Mouse (Mus musculus): Measurements from ENCODE around the gene Gars.

Gene Gars

DNA sequence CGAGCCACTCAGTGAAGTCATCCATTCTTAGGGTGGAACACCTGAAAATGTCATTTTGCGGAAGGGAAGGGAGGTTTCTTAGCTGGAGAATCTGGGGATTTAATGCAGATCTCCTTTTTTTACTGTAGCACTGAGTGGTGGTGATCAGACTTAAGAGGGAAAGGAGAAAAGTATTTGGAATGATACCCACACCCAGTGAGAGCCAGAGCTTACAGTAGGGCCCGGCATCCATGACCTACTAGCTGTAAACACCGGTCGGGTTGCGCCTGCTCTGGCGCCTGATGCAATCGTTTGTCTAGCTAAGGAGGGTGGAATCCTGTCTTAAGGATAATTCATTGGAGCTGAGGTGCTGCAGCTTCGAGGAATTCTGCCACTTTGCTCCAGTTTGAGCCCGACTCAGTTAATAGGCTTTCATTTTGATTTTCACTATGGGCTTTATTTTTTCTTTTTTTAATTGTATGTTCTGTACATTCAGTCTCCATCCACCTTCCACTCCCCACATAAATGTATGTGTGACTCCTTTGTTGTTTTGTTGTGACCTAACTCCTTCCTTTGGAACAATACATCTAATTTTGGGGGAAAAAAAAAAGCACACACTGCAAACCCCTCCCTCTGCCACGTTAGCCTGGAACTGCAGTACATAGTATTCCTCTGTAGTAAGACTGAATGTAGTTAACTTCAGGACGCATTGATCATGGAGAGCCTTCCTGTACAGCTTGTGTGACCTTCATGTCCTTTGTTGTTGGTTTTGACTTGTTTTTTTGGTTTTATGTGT is 1.1 kb downstream of the Gars start:
- no peak for DNase-seq (ENCODE audit: low spot score in 2 of 2)

DNA sequence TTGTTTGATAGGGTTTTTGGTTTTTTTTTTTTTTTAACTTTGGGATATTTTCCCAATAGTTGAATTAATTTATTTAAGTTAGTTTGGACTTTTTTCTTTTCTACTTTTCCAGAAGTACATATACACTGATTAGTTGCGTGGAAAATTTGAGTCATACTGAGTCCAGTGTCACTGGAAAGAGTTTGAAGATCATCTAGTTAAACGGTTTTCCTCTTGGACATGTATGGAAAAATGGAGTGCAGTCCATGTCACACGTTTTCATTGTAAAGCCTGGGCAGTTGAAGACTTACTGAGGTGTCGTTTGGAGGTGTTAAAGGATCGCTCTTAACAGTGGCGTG is 1.6 kb downstream of the Gars start:
- DNase-seq (ENCODE audit: low spot score in 2 of 2) = no peak

DNA sequence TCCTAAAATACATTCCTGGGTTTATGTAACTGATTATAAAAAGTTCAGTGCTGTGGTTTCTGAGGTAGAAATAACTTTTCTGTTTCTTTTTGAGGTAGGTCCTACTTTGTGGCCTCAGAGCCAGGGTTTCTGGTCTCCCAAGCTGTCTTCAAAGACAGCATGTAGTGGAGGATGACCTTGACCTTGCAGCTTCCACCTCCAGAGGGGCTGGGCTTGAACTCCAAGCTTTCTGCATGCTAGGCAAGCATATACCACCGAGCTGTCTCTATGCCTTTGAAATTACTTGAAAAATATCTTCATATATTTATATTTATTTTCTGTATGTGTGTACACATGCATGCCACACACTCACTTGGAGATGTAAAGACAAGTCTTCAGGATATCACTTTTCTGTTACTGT is 2.2 kb downstream of the Gars start:
- DNase-seq (ENCODE audit: low spot score in 2 of 2) = no peak

DNA sequence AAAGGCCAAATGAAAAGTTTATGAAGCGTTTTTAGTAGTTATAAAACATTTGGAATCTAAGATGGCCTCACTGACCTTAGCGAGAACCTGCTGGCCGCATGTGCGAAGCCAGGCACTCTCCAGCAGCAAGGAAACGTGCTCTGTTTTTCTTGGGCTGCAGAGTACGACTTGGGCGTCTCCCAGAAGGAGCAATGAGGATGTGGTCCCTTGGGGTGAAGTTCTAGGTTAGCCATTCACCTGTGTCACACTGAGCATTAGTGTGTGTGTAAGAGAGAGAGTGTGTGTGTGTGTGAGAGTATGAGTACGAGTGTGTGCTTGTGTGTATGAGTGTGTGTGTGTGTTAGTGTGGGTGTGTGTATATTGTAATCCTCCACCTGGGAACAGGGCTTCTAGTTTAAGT is 5.4 kb downstream of the Gars start:
- no peak for DNase-seq (ENCODE audit: low spot score in 2 of 2)

DNA sequence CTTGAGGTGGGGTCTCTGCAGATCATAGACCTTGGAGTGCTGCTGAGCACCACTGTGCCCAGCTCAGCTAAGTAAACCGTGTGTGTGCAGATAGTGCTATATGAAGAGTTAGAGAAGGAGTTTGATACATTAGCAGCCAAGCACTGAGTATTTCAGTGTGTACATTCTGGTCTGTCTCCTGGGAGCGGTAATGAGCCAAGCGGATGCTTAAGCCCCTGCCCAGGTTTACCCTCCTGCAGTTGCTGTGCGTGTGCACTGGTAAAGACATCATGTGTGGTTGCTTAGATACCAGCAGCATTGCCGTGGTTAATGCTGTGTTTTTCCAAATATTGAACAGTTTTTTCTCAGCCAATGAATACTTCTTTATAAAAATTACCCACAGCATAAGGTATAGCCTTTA is 6.7 kb downstream of the Gars start:
- DNase-seq (ENCODE audit: low spot score in 2 of 2) = no peak

DNA sequence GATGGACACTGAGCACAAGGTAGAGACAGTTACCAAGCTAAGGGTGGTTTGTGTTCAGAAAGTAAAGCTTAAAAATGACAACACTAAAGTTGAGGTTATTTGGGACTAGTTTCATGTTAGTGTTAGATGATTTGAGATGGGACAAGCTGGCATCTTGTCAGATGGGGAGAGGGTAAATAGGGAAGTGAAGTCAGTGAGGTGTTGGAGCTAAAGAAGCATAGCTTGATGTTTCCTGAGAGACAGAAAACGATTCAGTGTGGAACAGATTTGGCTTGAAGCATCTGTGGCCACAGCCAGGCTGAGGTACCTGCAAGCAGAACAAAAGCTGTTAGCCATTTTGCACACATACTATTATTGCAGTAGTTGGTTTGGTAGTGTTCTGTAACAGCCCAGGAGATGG is 7.5 kb downstream of the Gars start:
- DNase-seq (ENCODE audit: low spot score in 2 of 2) = no peak

DNA sequence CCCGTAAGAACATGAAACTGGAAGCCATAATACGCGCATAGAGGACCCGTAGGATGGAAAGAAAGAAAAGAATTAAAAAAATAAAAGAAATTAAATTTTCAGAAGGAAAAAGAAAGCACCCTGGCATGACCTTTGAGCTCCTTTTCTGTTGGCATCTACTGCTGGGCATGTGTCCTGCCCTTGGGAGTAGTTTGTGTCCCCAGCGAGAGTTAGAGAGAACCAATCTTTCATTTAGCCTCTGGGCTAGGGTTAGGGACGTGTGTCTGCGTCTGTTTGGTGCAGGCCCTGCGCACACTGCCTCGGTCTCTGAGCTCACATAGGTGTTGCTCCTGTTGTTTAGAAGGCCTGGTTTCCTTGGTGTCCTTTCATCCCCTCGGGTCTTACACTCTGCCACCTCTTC is 11.4 kb downstream of the Gars start:
- no peak for DNase-seq (ENCODE audit: low spot score in 2 of 2)

DNA sequence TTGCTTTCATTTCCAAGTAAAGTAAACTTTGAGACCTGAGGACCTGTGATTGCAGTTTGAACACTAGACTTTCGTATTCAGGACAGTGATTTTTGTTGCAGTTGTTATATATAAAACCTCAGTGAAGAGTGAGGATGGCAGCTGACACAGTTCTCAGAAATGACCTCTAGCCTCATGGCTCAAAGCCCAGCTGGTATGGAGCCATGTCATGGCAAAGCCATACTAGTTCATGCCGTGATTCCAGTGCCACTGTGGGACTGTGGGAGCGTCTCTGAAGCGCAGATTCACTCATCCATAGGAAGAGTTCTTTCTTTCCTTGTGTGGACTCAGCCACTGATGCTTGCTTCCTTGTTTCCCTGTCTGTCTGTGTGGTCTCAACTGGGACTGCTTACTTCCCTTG is 16.7 kb downstream of the Gars start:
- no peak for DNase-seq (ENCODE audit: low spot score in 2 of 2)

DNA sequence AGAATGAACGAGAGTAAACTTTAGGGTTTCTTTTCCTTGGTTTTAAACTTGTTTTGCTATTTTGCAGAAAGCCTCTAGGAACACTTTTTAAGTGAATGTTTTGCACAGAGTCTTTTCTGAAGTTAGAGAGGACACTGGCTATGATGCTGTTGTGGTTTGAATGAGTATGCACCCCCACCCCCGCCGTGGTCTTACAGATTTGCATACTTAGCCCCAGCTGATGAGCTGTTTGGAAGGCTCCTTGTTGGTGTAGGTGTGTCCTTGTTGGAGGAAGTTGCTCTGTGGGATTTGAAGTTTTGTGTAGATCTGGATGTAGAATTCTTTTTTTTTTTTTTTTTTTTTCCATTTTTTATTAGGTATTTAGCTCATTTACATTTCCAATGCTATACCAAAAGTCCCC is 19.6 kb downstream of the Gars start:
- no peak for DNase-seq (ENCODE audit: low spot score in 2 of 2)

DNA sequence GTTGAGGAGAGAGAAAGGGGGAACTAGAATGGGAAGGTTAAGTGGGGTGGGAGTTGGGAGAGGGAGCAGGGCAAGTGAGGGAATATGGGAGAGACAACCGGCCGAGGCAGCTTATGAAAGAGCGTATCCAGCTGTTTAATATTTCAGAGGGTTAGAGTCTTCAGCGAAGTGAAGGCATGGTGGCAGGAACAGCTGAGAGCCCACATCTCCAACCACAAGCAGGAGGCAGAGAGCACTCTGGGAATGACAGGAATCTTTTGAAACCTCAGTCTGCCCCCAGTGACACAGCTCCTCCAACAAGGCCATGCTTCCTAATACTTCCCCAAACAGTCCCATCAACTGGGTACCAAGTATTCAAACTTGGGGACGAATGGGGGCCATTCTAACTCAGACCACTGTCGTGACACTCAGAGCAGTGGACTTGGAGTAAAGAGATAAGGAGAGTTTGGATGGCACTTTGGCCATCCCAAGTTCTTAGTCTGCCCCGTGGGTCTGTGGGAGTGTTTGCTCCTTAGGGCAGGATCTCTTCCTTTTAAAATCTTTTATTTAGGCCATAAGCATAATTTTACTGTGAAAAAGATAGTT is 22.5 kb downstream of the Gars start:
- DNase-seq (ENCODE audit: low spot score in 2 of 2) = no peak

DNA sequence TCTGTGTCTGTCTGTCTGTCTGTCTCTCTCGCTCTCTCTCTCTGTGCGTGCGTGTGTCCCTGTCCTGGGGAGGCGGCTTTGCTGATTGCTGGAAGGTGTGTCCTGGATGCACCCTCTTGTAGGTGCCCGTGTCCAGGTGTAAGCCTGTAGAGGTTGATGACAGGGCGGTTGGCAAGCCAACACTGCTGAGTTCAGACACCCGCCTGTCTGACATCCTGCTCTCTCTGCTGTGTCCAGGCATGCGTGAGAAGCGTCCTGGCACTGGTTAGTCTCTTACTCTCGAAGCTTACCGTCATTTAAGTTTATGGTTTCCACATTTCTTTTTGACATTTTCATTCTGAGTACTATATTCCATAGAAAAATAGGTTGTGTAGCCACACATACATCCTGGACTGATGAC is 23.5 kb downstream of the Gars start:
- DNase-seq (ENCODE audit: low spot score in 2 of 2) = no peak

DNA sequence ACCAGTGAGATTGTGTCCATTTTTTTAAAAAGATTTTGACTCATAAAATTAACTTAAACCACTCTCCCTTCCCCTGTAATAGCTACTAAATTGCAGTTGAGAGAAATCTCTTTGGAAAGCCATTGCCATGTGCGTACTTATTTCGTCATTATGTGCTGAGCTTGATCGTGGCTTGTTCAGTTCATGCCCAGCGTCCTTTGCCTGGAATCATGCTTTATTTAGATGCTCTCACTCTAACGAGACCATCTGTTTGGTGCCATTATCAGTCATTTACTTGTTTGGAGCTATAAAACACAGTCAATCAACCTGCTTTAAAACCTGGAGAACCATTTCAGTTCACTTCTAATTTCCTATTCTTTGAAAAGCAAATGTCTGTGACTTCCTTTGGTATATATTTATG is 24.4 kb downstream of the Gars start:
- no peak for DNase-seq (ENCODE audit: low spot score in 2 of 2)

DNA sequence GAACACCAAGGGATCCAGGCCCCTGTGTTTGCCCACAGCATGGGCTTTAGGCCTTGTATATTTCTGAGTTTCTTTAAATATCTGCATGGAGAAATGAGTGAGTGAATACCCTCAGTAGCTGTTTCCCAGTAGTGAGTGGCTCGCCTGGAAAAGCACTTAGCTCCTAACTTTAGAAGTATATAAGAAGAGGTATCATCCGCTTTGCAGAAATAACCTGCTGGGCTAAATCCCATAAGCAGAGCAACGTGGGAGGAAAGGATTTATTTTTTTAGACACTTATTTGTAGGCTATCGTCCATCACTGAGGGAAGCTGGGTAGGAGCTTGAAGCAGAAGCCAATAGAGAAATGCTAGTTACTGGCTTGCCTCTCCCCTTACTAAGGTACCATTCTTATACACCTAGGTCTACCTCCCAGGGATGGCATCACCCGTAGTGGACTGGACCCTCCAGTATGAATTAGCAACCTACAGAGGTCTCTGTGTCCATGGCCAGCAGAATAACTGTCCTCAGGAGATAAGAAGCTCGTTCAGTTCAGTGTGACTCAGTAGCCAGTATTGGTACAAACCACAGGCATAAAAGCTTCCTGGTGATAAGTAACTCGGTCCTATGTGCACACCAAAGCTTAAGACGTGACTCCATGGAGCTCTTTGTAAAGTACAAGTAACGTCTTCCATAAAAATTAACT is 26.1 kb downstream of the Gars start:
- no peak for DNase-seq (ENCODE audit: low spot score in 2 of 2)

DNA sequence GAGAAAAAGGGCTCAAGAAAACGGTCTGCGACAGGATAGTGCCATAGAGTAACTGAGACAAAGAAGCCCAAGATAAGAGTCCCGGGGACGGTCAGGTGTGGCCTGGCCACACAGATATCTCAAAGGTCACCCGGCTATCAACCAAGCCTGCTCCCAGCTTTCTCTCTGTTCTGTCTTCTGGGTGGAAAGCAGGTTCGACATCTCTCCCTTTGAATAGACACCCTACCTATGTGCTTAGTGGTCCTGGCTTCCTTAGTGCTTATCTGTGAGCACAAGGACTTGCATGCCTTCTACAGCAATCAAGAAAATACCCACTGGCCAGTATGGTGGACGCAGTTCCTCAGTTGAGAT is 26.6 kb downstream of the Gars start:
- no peak for DNase-seq (ENCODE audit: low spot score in 2 of 2)

DNA sequence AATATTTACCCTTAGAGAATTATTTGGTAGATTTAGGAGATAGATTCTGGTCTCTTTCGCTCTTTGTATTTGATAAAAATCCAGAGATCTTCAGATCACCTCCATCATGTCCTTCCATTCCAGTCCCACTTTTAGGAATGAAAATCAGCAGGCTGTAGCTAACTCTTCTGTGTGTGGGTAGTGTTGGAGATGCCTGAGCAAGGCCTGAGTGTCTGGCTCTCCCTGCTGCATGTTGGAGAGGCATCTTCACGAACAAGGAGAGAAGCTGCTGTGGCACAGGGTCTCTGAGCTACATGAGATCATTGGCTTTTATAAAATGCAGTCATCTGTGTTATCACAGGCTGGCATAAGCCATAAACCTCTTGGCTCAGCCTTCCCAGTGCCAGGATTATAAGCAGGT is 28.1 kb downstream of the Gars start:
- no peak for DNase-seq (ENCODE audit: low spot score in 2 of 2)

DNA sequence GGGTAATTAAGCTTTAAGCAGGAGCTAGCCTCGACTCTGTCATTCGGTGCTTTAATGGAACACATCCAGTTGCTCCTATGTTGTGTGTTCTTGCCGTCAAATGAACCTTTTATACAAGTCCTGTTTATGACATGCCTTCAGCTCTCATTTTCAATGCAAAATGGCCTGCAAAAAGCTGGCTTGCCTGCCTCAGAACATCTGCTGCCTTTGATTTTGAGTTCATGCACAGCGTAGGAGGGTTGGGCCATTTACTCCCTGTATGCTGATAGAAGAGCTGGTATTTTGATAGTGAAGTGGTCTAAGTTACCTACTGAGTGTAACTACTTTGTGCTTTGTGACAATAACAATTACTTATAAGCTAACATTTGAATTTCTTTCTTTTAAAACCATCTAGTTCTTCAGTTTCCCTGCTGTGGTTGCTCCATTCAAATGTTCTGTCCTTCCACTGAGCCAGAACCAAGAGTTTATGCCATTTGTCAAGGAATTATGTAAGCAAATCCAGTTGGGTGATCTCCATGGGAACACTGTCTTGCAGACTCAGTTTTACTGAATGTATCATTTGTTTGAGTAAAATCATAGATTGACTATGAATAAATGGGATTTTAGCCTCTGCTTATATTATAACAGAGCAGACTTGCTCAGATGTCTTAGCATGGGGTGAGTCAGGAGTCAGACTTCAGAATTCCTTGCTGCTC is 38.9 kb downstream of the Gars start:
- no peak for DNase-seq (ENCODE audit: low spot score in 2 of 2)

DNA sequence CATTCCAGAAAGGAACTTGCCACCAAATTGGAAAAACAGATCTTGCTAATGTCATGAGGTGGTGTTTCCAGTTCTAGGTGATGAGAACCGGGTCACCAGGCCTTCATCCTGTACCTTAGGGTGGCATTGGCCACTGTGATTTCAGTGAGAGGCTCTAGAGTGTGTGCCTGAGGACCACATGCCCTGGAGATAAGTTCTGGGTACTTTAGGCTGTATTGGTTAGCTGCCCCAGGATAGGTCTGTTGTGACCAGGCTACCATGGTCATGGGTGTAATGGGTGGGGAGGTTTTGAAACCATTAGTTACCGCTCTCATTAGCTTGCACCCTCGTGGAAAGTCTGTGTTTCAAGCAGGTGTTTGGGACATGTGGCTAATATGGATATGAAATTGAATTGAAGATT is 43.6 kb downstream of the Gars start:
- DNase-seq (ENCODE audit: low spot score in 2 of 2) = no peak

DNA sequence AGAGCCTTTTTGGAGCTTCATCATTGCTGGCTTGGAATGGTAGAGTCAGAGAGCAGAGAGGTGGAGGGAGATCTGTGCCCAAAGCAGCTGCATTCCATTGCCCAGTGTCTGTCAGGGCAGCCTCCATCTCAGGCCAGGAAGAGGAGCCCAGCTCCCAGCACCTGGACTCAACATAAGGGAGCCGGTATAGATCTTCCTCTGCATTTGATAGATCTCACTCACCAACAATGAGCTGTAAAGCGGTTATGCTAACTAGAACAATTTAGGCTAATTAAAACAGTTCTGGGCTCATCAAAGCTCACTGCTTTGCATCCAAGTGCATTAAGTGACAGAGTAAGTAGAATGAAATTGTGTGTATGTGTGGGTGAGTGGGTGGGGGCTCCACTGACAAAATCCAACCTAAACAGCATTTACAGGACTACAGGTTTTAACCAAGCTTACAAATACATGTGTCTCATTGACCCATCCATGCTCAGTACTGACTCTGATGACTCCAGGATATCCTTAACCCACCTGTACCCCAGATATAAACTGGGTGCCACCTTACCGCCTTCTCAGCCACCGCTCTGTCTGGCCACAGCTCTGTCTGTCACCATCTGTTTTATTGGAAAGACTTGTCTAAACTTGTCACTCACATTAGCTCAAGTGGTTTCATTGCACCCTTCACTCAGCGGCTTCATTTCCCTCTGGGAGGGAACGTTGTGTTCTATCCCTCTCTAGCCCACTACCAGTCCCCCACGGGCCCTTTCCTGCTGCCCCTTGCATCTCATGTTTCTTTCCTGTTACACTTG is 44.6 kb downstream of the Gars start:
- no peak for DNase-seq (ENCODE audit: low spot score in 2 of 2)

DNA sequence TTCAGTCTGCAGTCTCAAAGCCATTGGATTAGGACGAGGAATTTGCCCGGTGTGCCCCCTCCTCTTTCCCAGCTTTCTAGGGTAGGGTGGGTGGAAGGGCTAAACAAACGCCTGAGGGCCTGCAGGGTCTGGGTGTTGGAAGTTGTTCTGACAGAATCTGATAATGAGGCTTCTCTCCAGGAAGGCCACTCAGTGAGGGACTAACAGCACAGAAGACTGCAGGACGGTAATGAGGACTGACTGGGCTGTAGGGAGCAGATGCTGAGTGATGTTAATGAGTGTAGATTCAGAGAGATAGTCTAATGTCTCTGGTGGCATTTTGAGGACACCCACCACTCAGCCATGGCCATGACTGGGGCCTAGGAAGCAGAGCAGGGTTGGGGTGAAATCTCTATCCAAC is 49.5 kb downstream of the Gars start:
- DNase-seq (ENCODE audit: low spot score in 2 of 2) = no peak

DNA sequence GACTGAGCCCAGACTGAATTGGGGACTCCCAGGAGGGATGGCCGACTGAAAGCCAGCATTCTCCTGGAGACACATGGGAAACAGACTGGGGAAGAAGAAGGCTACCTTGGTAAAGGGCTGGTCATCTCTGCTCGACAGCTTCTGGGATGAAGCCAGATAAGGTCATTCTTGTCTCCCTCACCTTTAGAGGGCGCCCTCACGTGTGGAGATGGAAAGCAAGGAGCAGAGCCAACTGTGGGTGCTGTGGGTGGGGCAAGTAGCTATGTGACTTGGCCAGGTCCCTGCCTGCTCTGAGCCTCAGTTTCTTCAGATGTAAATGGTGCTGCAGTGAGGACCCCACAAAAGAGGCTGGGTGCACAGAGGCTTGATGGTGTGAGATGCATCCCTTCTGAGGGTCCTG is 52.8 kb downstream of the Gars start:
- no peak for DNase-seq (ENCODE audit: low spot score in 2 of 2)

DNA sequence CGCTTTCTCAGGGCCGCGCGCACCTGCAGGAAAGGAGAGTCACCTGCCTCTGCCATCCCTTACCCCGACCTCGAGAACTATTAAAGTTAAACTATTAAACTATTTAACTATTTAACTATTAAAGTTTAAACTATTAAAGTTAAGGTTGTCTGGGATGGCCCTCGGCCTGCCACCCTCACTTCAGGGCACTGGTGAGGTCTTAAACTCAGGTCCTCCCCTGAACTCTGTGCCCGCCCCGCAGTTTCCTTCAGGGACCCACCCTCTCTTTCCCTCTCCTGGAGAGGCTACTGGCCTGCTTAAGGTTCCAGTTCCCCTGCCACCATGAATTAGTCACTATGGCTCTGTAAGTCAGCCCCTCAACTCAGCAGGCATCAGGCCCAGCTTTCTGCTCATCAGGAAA is 53.6 kb downstream of the Gars start:
- DNase-seq (ENCODE audit: low spot score in 2 of 2) = no peak

DNA sequence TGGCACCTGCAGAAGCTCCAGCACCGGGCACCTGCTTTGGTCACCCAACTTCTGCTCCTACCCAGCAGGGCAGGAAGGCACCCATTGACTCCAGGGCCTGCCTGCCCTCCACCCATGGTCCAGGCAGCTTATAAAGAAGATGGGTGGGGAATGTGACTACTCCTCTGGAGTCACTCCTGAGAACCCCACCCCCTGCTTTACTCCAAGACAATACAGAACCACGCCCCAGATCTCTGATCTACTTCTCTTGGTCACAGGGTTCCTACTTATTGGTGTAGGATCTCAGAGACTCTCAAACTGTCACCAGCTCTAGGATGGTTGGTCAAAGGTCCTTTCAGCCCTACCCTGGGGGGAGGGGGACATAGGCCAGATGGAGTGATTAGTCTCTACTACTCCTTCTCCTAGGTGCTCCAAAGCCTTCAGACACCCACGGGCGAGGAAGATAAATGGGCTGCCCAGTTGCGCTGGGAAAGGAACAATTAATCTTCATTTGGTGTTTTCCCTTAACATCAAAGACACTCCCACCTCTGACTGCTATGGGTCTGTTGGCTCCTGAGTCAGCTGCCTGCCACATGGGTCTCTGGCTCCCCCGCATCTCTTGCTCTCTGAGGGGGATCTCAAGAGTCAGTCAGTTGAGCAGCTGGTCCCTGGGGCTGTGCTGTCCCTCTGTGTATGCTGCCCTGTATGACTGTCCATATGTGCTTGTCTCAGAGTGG is 55.8 kb downstream of the Gars start:
- no peak for DNase-seq (ENCODE audit: low spot score in 2 of 2)

Data from thymus, postnatal 10 days (tissue).